Mouse (Mus musculus) frontal cortex, postnatal 36 days (tissue): ENCODE results near the gene Met.

ENCODE experiments used
- DNase-seq, 2 experiments: peaks; one replicate each; pipeline ENCODE4 v3.0.0; 2022; ENCODE audit warnings: low spot score in 2 of 2

Met gene

GRCm38 (mm10) chr6:17606915-17607314 is 143.3 kb downstream of the Met start:
- DNase-seq = no peak

- no peak for DNase-seq
Observed at GRCm38 (mm10) chr6:17611352-17612010, 147.9 kb downstream of the Met start.

- DNase-seq = no peak
Observed at GRCm38 (mm10) chr6:17612652-17613051, 149.1 kb downstream of the Met start.

GRCm38 (mm10) chr6:17620823-17621222 is 157.2 kb downstream of the Met start:
- peak in 1 of 2 experiments; percentile 15 for DNase-seq

GRCm38 (mm10) chr6:17621436-17621835 is 157.8 kb downstream of the Met start:
- DNase-seq = no peak
